Mouse (Mus musculus): Measurements from ENCODE around the gene Cic. TPM values are rescaled to one million over a fixed set of nuclear protein-coding genes. Genes with fewer than 3 reads are reported as not detected.

The Cic gene
- total RNA-seq, 2 experiments from 2014 or later: 211 to 223 TPM

DNA sequence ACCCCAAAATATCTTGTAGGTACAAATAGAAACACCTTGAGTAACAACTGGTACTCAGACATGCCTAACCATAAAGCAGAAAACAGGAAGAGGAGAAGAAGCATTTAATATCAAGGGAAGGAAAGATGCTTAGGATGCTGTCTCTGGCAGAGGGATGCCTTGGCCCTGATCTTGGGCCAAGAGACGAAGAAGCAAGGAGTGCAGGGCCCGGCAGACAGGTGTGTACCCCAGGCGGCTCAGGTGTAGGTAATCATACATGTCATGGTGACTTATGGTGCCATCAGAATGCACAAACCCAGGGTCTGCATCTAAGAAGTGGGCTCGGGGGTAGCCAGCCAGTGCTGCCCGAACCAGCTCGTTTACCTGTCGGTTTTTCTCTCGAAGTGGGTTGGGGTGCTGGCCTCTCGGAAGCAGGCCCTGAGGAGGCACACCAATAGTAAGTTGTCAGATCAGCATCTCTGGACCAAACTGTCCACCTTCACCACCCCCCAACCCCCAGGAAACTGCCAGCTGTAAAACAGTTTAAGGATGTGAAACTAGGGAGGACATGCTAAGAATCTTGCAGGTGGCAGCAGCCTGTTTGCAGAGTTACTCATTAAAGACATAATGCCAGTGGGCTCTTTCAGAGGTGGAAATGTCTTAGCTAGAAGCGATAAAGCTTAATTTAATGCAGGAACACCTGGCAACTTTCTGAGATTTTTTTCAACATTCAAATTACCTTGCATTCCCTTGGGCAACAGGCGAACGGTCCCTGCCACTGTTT, 27.6 kb downstream of the Cic start:
- intact Hi-C loops (cut with DNase I): no loop called here
- no peak for DNase-seq (ENCODE audit: low spot score in 2 of 2)

GRCm38 (mm10) chr7:25296945-25297453, 29.5 kb downstream of the Cic start:
- intact Hi-C loops (cut with DNase I): loop anchor here (2.0 kb wide), 1 partner anchor 14 kb away; no protein-coding TSS in a partner anchor

GRCm38 (mm10) chr7:25297454-25298325, 30.2 kb downstream of the Cic start, which contains the start of gene Pafah1b3:
Pafah1b3 (minus strand) TSS chr7:25297986.
- peak; percentile 80 to 95 for DNase-seq (ENCODE audit: low spot score in 2 of 2)
- intact Hi-C loops (cut with DNase I): loop anchor here (2.0 kb wide), 1 partner anchor 15 kb away; no protein-coding TSS in a partner anchor

More at GRCm38 (mm10) chr7:25296945-25297453, 29.5 kb downstream of the Cic start:
- peak in 1 of 2 experiments; percentile 42 for DNase-seq (ENCODE audit: low spot score in 2 of 2)

DNA sequence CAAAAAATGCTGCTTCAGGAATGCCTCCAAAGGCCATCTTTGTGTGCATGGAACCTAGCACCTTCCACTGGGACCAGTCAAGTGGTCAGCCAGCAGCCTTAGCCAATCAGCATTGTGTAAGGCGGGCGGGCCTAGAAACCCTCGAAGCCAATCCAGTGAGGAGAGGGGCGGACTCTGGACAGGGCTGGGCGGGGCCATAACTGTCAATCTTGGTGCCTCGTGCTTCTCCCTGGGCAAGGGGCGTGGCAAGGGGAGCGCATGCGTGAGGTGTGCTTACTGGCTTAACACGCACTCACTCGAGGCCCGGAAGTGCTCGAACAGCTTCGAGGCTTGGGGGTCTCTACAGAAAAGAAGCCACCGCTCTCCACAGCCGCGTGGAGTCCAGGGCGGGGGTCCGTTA, 33.6 kb downstream of the Cic start, which contains the start of gene Prr19:
Prr19 (plus strand) TSS at position 349 of the 400 bp plus-strand sequence.
- intact Hi-C loops (cut with DNase I): no loop called here
- DNase-seq (ENCODE audit: low spot score in 2 of 2): no peak

DNA sequence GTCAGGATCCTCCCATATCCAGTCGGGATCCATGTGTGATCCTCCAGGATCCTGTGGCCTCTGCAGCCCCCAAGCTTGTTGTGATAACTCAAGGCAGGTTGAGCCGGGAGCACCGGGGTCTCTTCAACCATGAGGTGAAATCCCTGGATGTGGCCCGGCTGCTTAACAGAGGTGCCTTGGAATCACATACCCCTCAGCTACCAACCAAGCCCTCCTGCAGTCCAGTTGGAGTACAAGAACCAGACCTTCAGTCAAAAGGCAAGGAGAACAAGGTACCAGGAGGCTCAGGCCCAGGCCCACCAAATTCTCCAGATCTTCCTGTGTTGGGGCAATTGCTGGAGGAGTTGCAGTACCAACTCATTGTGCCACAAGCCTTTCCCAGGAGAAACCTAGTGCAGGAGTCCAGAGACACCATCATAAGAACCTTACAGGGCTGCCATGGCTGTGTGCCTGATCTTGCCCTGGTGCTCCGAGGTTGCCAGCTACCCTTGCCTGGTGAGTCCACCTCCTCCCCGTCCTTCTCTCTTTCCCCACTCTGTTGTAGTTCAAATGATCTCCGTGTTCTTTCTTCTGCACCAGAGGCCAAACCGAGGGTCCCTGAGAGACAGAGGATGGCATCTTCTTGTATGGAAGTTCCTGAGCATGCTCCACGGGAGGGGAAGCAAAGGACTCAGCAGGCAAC, 35.6 kb downstream of the Cic start:
- no peak for DNase-seq (ENCODE audit: low spot score in 2 of 2)
- intact Hi-C loops (cut with DNase I): no loop called here

DNA sequence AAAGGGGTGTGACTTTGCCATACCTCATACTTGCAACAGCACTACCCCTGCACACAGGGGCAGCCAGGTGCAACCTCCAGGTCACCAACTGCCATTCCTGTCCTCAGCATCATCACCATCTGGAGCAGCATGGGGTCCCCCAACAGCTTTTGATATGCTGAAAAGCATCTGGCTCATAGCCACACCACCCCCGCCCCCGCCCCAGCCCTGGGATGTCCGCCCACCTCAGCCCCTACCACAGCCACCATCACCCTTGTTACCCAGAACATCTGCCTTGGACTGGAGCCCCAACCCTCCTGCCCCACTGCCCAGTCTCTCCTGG, 36.1 kb downstream of the Cic start:
- intact Hi-C loops (cut with DNase I): no loop called here

DNA sequence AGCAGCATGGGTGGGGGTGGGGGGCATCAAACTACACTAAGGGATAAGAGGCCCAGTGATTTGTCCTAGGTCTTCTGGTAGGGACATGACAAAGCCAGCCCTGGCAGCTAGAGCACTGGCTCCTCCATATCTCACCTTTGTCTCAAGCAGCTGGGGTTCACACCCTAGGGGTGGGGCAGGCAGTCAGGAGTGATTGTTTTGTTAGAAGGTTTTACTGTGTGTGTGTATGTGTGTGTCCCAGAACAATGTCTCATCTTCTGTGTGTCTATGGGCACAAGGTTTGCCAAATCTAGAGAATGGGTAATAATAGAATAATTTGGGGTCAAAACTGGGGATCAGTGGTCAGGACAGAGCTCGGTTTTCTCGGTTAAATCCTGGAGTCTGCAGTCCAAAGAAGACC, 38.0 kb downstream of the Cic start:
- no peak for DNase-seq (ENCODE audit: low spot score in 2 of 2)
- intact Hi-C loops (cut with DNase I): no loop called here

More for the DNA sequence above, 36.1 kb downstream of the Cic start:
- DNase-seq (ENCODE audit: low spot score in 2 of 2): no peak

DNA sequence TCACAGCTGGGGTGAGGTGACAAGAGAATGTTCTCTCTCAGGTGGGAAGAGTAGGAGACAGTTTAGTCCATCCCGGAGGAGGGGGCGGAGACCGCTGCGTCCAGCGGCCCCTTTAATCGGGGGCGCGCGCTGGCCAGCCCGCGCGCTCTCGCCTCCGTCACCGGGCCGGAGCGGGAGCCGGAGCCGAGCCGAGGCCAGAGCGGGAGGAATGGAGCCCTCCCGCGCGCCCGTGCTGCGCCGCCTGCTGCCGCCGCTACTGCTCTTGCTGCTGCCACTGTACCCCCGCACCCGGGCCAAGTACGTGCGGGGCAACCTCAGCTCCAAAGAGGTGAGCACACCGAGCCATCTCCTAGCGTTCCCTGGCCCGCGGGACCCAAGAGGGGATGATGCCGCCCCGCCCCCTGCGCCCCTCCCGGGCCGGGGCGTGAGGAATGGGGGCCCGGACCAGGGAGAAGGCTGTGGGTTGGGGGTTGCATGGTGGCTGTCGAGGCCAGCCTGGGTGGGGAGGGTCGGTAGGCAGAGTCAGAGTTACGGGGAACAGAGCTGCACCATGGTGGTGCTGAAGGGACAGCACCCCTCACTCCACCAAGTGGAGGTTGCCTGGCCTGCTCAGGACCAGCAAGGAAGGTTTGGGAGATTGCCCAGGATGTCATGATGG, 38.6 kb downstream of the Cic start, which contains the start of gene Tmem145:
Tmem145 (plus strand) TSS at position 151 of the 658 bp plus-strand sequence.
- intact Hi-C loops (cut with DNase I): no loop called here
- DNase-seq (ENCODE audit: low spot score in 2 of 2): peak; percentile 35 to 37

- peak in 1 of 2 experiments; percentile 41 for DNase-seq (ENCODE audit: low spot score in 2 of 2)
- intact Hi-C loops (cut with DNase I): no loop called here
Observed at GRCm38 (mm10) chr7:25306614-25306996, 39.1 kb downstream of the Cic start.

- intact Hi-C loops (cut with DNase I): no loop called here
- DNase-seq (ENCODE audit: low spot score in 2 of 2): no peak
Observed at GRCm38 (mm10) chr7:25308702-25309318, 41.3 kb downstream of the Cic start.

GRCm38 (mm10) chr7:25309425-25309824, 41.9 kb downstream of the Cic start:
- intact Hi-C loops (cut with DNase I): no loop called here
- no peak for DNase-seq (ENCODE audit: low spot score in 2 of 2)

DNA sequence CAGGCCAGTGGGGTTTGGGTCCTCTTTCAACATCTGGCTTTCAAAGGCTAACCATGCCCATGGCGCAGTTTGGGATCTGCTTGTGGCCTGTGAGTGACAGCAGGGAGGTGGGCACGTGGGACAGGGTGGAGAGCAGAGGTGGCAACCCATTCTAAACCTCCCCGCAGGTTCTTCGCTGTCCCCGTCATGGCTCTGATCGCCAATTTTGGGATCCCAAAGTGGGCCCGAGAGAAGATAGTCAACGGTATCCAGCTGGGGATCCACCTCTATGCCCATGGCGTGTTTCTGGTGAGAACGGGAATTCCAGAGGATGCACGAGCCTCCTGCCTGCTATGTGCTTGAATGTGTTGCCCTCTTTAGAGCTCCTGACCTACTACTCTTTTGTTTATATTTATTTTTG, 43.7 kb downstream of the Cic start:
- intact Hi-C loops (cut with DNase I): no loop called here
- DNase-seq (ENCODE audit: low spot score in 2 of 2): no peak

GRCm38 (mm10) chr7:25313325-25313724, 45.8 kb downstream of the Cic start:
- intact Hi-C loops (cut with DNase I): no loop called here
- DNase-seq (ENCODE audit: low spot score in 2 of 2): no peak

DNA sequence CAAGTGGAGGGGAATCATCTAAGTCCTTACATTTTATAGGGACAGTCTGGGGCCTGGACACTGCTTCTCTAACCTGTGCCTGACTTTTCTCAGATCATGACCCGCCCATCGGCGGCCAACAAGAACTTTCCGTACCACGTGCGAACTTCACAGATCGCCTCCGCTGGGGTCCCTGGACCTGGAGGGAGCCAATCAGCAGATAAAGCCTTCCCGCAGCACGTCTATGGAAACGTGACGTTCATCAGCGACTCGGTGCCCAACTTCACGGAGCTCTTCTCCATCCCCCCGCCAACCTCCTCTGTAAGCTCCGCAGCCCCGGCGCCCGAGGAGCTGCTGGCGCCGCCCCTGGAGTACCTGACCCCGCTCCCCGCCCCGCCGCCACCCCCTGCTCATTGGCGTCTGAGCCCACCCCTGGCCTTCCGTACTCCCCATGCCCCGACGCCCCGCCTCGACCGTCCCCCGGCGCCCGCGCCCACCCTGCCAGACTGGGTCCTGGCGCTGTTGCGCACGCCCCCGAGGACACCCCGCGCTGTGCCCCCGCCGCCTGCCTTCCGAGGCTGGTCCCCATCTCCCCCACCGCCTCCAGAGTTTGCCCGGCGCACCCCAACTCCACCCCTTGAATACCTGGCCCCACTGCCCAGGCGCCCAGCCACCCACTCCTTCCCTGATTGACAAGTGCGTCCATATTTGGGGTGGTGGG, 47.3 kb downstream of the Cic start:
- intact Hi-C loops (cut with DNase I): no loop called here
- DNase-seq (ENCODE audit: low spot score in 2 of 2): no peak

DNA sequence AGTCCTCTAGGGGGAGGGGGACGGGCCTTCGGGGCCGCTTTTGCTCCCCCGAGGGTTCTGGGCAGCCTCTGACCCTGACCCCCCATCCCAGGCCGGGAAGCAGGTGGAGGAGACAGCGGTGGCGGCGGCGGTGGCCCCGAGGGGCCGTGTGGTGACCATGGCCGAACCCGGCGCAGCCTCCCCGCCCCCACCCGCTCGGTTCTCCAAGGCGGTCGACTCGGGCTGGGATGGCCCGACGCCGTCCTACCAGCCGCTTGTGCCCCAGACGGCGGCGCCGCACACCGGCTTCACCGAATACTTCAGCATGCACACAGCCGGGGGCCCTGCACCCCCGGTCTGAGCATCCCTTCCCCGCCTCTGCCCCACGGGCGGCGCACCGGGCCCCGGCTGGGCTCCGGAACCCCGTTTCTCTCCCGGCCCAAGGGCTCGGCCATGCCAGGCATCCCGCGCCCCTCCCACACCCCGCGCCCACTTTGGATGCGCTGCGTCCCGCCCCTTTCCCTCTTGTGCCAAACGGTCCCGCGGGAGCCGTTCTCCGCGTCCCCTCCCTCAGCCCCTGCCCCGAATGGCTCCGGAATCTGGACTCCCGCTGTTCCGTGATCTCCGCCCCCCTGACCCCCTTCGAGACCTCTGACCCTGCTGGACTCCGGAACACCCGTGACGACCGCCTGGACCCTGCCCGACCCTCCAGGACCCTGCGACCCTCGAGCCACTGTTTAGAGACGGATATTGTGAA, 48.0 kb downstream of the Cic start:
- intact Hi-C loops (cut with DNase I): loop anchor here (1.0 kb wide), 2 partner anchors 33 to 76 kb away; no protein-coding TSS in a partner anchor
- DNase-seq (ENCODE audit: low spot score in 2 of 2): no peak

DNA sequence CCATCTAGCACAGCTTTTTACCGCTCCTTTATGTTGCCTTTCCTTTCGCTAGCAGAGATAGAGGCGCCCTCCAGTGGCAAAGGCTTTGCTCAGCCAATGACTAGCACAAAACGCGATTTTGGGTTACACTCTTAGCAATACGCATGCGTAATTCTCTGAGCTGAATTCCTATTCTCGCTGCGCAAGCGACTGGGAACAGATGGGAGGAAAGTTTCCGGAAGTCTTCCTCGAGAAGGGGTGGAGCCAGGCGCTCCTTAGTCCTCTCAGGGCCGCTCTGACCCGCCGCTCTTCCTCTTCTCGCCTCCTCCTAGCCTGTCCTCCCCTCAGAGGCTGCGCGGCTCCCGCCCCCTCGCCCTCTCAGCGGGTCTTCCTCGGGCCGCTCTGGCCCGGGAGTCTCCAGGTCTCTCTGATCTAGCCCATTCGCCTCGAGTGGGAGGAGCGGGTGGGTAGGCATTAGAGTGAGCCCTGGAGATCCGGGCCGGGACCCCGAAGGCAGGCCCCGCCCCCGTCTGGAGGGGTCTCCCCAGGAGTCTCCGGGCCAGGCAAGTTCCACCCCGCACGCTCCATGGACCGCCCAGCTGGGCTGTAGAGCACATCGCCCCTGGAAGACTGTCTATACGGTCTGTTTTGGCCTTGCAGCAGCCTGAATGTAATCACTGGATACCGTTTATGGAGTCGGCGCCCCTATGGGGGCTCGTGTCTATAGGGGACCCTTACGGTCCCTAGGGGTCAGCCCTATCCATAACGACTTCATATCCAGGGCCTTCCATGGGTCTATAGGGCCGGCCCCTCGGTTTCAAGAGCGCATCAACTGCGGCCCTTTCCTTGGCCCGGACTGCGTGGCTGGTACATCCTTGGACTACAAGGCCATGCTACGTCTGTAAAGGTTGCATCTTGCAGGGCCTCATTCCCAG, 49.3 kb downstream of the Cic start, which contains the start of gene Megf8:
Megf8 (plus strand) TSS at position 633 of the 914 bp plus-strand sequence.
- DNase-seq (ENCODE audit: low spot score in 2 of 2): peak; percentile 95 to 99
- intact Hi-C loops (cut with DNase I): loop anchor here (1.0 kb wide), 2 partner anchors 34 to 77 kb away; no protein-coding TSS in a partner anchor

Data from left cerebral cortex, postnatal 25 days (tissue).